ENCODE assay signal across 8 mouse cellular contexts in the genomic region with DNA sequence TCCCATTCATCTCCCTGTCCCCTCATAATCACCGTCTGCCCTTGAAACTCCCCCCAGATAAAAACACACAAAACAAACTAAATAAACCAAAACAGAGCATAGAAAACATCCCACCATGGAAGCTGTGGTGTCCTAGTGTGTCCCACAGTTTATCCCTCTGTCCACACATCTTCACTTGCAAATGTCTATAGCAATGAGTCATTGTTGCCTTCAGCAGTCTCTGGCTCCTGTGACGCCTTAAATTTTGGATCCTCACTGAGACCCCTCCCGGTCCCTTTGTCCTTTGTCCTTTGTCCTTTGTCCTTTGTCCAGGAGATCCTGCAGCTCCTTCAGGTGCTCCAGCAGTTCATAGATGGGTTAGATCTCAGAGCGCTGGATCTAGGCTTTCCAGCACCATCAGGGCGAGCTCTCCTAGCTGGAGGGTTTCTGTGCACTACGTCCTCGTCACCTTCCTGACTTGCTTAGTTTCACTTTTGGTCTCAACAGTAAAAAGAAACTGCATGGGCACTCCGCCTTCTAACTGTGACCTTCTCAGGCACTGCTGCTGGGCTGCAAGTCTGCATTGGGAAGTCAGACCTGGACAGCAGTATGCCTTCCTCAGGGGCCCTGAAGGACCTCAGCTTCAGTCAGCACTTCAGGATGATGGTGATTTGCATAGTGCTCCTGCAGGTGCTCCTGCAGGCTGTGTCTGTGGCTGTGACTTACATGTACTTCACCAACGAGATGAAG.
DNase-seq lines count a peak whose midpoint lies in the region.

Gene Tnfsf10 (plus strand): TSS at position 470 of the 729 bp plus-strand sequence.

- DNase-seq in urinary bladder, adult 18-20 months (ENCODE audit: low spot score in 2 of 2) = peak; percentile 15 to 27
- DNase-seq in urinary bladder, postnatal 4 days (ENCODE audit: low spot score in 2 of 2) = no peak
- DNase-seq in heart, adult 9 months (ENCODE audit: low spot score in 2 of 2) = peak; percentile 69 to 78
- peak; percentile 31 to 55 for DNase-seq in kidney, postnatal 4 days
- DNase-seq in naive thymus-derived CD4-positive, alpha-beta T cell, adult 2 months (ENCODE audit: low read depth) = peak; percentile 84
- DNase-seq in thymus, postnatal 36 days = peak; percentile 62 to 68
- no peak for DNase-seq in left cerebral cortex, adult 9 months (ENCODE audit: low spot score in 2 of 2)
- DNase-seq in cerebellum, adult 18-20 months = no peak

Comparison
In these comparisons a context has a peak if more than half of its experiments do, and no peak if none do; other contexts are left out.
1. DNase-seq: peak in urinary bladder, adult 18-20 months (2 of 2), heart, adult 9 months (2 of 2), kidney, postnatal 4 days (2 of 2), naive thymus-derived CD4-positive, alpha-beta T cell, adult 2 months (single experiment) and thymus, postnatal 36 days (2 of 2); none in urinary bladder, postnatal 4 days (0 of 2), left cerebral cortex, adult 9 months (0 of 2) and cerebellum, adult 18-20 months (0 of 2).